Mouse (Mus musculus) forelimb bud, embryonic 11.5 days (tissue): ENCODE results near the gene Slc25a34.

Experiments used
- DNase-seq: peaks from one replicate; pipeline ENCODE4 v3.0.0-alpha.2; 2012; ENCODE audit warnings: low read depth, low spot score

Gene Slc25a34

GRCm38 (mm10) chr4:141617863-141618564 is 5.6 kb downstream of the Slc25a34 start:
- no peak for DNase-seq

DNA sequence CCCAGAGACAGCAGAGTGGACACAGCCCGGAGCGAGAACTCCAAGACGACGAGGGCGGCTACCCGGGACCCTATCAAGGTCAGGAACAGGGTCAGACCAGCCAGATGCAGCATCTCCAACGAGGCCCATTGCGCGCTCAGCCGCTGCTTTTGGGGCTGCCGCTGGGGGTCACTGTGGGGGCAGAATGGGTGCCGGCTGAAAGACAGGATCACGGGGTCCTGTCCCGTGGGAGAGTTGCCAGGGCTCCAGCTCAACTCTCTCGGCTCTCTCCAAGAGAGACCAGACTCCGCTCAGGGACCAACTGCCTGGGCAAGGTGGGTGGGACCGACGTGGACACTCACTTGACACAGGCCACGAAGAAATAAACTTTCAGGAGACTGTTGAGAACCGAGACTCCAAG is 6.3 kb downstream of the Slc25a34 start:
- peak; percentile 57 for DNase-seq

DNA sequence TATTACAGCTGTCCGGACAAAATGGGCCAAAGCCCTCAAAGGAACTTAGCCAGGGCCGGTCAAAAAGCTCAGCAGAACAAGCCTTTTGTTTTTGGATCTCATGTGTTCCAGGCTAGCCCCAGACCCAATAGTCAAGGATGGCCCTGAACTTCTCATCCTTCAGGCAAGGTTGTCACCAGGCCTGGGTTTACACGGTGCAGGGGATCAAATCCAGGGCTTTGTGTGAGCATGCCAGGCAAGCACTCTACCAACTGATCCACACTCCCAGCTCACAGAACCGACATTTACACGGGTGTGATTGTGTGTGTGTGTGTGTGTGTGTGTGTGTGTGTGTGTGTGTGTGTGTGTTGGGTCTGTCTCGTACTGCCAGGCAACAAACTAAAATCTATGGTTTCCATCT is 6.8 kb downstream of the Slc25a34 start:
- DNase-seq, result no peak

DNA sequence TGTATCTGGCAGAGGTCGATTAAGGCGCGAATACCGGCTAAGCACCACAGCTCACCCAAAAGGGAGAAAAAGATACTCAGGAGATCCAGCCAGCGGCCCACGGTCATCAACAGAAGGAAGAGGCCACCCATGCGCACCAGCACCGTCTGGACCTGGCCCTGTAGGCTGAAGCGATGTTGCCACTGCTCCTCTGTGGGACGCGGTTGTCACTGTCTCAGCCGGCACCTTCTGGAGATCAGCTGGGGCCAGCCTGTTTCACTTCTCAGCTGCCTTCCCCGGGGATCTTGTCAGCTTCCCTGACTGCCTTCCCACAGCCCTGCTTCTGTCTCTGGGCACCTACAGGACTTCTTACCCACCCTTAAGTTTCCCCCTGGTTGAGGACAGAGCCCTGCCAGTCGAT is 8.7 kb downstream of the Slc25a34 start:
- no peak for DNase-seq

GRCm38 (mm10) chr4:141609538-141609937 is 14.1 kb downstream of the Slc25a34 start:
- no peak for DNase-seq

DNA sequence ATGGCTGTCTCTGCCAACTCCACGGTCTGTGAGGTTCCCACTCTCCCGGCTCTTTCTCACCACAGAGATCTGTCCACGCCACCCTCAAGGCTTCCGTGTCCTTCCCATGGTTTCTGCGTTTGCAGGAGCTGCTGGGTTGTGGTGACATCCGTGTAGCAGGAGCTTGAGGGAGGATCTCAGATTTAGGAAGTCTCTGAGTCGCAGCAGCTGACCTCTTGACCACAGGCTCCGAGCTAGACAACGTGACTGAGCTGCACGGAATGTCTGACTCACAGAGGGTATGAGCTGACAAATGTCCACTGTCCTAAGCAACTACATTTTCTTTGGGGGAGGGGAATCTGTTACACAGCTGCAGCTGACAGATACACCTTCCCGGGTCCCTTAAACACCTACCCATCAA is 17.8 kb downstream of the Slc25a34 start, which contains the start of gene Fblim1:
Gene Fblim1 (minus strand): TSS at position 236 of the 400 bp plus-strand sequence.
- no peak for DNase-seq

DNA sequence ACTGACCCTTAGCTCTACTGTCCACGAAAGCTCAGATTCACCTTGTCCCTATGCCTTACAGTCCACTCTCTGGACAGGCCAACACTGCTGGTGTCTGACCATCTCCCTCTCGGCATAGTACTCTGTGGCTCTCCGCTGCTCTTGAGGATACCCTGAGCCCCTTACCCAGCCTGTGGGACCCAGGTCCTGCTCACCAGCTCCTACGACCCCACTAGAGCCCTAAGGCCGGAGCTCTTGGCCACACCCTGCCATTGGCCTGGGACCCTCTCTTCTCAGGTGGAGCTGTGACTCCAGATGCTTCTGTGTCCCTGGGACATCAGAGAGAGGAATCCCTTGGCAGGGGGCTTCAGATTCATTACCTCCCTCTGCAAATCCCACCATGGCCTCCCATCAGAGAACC is 18.2 kb downstream of the Slc25a34 start:
- no peak for DNase-seq

DNA sequence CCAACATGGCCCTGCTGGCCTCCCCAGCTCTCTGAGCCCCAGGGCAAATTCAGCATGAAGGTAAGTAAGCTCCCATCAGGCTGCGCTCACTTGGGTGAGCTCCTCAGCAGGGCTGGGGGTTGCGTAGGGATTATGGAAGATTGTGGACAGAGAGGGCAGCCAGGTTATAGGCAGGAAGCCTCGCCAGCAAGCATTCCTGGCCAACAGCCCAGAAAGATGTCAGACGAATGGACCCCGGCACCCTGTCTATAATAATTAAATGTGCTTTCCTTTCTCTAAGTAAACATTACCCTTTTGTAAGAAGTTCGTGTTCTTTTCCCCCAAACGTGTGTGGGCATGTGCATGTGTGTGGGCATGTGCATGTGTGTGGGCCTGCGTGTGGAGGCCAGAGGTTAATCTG is 19.1 kb downstream of the Slc25a34 start:
- DNase-seq, result no peak

GRCm38 (mm10) chr4:141603921-141604320 is 19.7 kb downstream of the Slc25a34 start:
- DNase-seq, result no peak

GRCm38 (mm10) chr4:141602523-141603223 is 20.9 kb downstream of the Slc25a34 start:
- DNase-seq, result no peak

GRCm38 (mm10) chr4:141601148-141601862 is 22.3 kb downstream of the Slc25a34 start:
- no peak for DNase-seq

DNA sequence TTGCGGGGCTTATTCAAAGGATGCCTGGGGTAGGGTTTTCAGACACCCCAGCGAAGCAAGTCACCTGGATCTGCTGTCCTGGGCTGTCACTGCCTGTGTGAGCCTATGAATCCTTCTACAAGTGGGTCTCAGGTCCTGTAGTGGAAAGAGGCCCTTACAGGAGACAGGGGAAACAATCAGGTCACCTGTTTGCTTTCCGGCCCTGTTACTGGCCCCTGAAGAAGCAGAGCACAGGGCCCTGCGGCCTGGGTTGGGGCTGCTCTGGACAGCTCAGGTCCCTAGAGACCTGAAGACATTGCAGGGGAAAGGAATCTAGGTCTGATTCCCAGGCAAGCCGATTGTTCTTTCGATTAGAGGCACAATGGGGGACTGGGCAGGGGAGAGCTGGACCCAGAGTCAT is 23.3 kb downstream of the Slc25a34 start:
- no peak for DNase-seq

DNA sequence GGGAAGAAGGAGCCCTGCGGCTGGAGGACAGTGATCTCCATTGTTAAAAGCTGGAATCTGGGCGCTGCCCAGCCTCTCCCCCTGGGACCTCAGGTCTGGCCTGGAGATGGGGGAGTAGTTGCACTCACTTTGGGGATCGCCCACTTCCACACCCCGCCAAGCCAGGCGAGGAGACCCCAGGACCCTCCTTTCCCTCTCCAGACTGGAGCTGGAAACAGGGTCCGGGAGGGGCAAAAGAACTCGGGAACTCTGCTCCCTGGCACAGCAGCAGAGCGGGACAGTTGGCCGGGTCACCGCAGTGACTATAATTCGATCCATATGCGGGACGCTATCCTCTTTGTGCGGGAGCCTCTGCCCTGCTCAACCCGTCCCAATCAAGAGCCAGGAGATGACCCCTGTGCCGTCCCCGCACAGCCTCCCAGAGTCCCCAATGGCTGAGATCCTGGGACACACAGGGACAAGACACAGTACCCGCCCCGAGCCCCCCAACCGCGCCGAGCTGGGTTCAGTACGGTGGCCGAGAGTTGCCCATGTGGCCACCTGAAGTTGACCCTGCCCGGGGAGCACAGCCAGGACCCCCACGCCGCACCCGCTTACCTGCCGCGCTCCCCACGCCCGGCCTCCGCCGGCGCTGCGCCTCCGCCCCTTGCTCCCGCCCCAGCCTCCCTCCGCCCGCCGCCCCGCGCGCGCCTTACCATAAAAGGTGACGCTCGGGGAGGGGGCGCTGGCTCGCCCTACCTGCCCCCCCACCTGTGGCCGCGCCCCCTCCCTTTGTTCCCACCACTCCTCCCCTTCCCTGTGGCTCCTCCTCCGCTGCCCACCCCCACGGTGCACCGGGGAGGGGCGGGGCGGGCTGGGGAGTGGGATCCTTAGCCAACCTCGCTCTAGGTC is 24.1 kb downstream of the Slc25a34 start:
- DNase-seq, result peak; percentile 56

DNA sequence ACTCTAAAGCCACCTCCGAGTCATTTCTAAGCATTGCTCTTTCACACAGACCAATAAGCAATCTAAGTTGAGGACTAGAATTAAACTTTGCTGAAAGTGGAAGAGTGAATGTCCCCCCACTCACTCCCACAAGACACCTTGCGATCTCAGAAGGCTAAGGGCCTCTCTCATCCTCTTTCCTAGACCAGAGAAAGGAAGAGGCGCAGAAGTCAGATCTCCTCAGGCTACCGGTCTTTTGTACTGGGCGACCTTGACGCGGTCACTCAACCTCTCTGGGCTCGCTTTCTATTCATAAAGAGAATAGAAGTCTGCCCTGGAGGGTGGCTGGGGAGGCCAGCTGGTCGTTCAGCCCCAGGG is 24.7 kb downstream of the Slc25a34 start:
- peak; percentile 26 for DNase-seq

DNA sequence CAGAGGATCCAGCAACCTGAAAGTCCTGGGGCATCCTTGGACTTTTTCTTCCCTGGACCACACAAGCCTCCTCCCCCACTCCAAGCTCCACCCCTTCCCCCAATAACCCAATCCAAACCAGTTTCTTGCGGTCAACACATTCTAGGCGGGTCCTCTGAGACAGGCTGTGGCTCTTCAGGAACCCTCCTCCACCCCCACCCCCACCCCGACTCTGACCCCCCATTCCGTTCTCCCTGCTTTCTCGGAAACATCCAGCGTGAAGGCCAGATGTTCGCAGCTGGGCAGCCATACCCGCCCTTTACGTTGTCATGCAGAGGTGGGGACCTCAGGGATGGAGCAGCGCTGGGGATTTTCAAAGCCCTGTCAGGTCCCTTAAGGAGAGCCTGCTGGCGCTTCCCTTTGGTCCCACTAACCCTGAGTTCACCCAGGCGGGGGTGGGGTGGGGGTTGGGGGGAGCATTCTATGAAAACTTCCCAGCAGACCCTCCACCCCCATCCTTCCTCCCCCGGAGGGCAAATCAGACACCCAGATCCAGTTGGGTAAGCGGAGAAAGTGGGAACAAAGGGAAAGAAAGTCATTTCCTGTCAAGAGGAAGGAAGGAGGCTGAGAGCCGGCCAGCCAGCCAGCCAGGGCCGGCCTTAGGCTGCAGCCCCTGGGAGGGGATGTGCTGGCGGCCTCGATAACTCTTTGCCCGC is 25.3 kb downstream of the Slc25a34 start:
- DNase-seq, result peak; percentile 60

GRCm38 (mm10) chr4:141596700-141597328 is 26.8 kb downstream of the Slc25a34 start:
- no peak for DNase-seq

GRCm38 (mm10) chr4:141595605-141596268 is 27.9 kb downstream of the Slc25a34 start:
- no peak for DNase-seq

- DNase-seq, result no peak
Measured at GRCm38 (mm10) chr4:141595138-141595537, 28.5 kb downstream of the Slc25a34 start.

- peak; percentile 46 for DNase-seq
Measured at GRCm38 (mm10) chr4:141591547-141591946, 32.1 kb downstream of the Slc25a34 start.

DNA sequence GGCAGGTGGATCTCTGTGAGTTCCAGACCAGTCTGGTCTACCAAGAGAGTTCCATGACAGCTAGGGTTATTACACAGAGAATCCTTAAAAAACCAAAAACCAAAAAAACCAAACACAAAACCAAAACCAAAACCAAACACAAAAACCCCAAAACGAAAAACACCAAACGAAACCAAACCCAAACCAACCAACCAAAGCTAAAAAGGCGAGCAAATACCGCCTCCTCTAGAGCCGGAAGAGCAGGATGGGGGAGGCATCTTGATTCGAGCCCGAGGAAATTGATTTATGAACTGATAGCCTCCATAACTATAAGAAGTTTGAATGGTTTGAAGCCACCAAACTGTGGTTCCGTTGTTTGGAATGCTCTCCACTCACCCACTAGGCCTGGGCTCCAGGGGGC is 39.7 kb downstream of the Slc25a34 start:
- no peak for DNase-seq
